Mouse (Mus musculus) kidney, adult 2 months (tissue): ENCODE results near the gene Clic4. TPM values are rescaled to one million over a fixed set of nuclear protein-coding genes. Genes with fewer than 3 reads are reported as not detected.

Experiments used
- DNase-seq: peaks from one replicate; pipeline ENCODE4 v3.0.0; 2021
- H3K27ac ChIP-seq: fragments of 200-500 bp; 2 replicates; pipeline ENCODE4 v1.5.1; 2012; ENCODE audit warnings: low read depth, low read length, control low read depth, inconsistent platforms; ENCODE audit not compliant: insufficient read depth
- H3K27me3 ChIP-seq: fragments of 200-500 bp; replicated peaks from 2 replicates; pipeline ENCODE4 v1.6.1; 2012; ENCODE audit warnings: mild to moderate bottlenecking, moderate library complexity, low read length, inconsistent platforms; ENCODE audit not compliant: control insufficient read depth, insufficient read depth
- H3K36me3 ChIP-seq: fragments of 200-500 bp; 2 replicates; pipeline ENCODE4 v1.6.1; 2012; ENCODE audit warnings: mild to moderate bottlenecking, moderate library complexity, low read length, inconsistent platforms; ENCODE audit not compliant: control insufficient read depth, insufficient read depth
- H3K4me1 ChIP-seq: fragments of 200-500 bp; 2 replicates; pipeline ENCODE4 v1.6.1; 2011; ENCODE audit warnings: low read length; ENCODE audit not compliant: control insufficient read depth, insufficient read depth
- H3K4me3 ChIP-seq: fragments of 200-500 bp; 2 replicates; pipeline ENCODE4 v1.5.1; 2011; ENCODE audit warnings: mild to moderate bottlenecking, low read depth, low read length, control low read depth; ENCODE audit not compliant: insufficient read depth
- CTCF ChIP-seq: fragments of 200-500 bp; conservative IDR thresholded peaks from 2 replicates; pipeline ENCODE4 v1.5.1; 2011; ENCODE audit warnings: low read depth, mild to moderate bottlenecking, control low read depth, low read length, moderate library complexity, mixed read lengths; ENCODE audit not compliant: insufficient read depth, insufficient read length
- POLR2A ChIP-seq: fragments of 200-500 bp; IDR thresholded peaks from one replicate; pipeline ENCODE4 v1.6.1; 2011; ENCODE audit warnings: low read depth, low read length, control low read depth
- WGBS: fragments of 180-500 bp; shearing (Covaris S2); methylation state at CpG from one replicate; pipeline ENCODE4 v1.1.7; 2018; 5-methylcytosine and 5-hydroxymethylcytosine counted together
- polyA plus RNA-seq: library from polyadenylated mRNA; depleted of rRNA; stranded (reverse); fragments of >200 nt; gene quantifications from 2 replicates; pipeline ENCODE4 v1.2.3, GENCODE M21; 2012

Gene Clic4
- polyA plus RNA-seq, 1 experiment, result 91.1 TPM

DNA sequence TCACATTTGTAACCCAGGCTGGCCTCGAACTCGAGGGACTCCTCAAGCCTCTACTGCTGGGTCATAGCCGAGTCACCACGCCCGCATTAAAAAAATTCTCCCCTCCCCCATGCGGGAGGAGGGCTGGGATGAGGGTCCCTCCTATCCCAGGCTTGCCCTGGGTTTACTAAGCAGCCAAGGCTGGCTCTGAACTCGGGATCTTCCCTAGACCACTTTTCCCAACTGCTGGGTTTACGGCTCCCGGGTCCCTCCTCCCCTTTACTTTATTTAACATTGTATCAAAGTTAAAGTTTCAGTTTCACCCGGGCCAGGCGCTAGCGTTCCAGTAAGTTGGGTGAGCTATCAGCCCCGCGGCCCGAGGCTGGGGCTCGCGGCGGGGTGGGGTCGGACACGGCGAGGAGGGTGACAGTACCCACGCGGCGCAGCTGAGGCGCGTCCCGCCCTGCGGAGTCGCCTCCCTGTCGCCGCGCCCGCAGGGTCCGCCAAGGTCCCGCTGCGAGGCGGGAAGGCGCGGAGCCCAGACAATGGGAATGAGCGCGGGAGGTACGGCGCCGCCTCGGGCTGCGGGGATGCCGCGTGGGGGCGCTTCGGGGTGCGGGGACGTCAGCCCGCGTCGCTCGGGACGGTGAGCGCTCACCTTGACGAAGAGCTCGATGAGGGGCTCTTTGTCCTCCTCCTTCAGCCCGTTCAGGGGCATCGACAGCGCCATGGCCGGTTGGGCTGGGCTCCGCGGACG lies 565 bp downstream of the Clic4 start:
- WGBS, result under 1% methylated on average over 67 of the region's 67 CpGs
- Histone ChIP-seq H3K27ac (peak overlapping the region; percentile 83), H3K27me3 (no peaks in the 10 kb centered on the region), H3K4me3 (peak overlapping the region; percentile 79), H3K36me3 (no peaks in the 10 kb centered on the region), H3K4me1 (peaks cover 39% of the 10 kb centered on the region)
- TF ChIP-seq POLR2A (no peak), CTCF (no peak)
- peak; percentile 80 for DNase-seq

DNA sequence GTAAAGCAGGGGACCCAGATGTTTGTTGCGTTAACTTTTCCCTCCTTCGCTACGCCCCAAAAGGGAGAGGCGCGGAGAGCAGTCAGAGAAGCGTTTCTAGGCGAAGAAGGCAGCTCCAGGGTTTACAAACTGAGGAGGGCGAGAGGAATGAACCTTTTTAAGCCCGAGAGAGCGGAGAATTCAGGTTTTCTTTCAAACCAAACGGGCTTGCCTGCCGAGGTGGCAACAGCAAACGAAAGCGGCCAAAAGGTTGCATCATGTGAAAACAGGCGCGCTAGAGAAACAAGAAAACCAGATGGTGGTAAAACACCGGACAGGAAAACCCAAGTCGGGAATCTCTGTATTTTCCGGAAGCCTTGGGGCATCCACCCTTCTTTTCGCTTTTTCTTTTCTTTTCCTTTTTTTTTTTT lies 1.2 kb downstream of the Clic4 start:
- TF ChIP-seq CTCF (no peak), POLR2A (no peak)
- no peak for DNase-seq
- H3K27ac ChIP-seq, result peak overlapping the region; percentile 83; the same call in 1 of the 2 replicates
- WGBS, result 4% methylated on average over 20 of the region's 20 CpGs
- H3K4me3 ChIP-seq, result peak overlapping the region; percentile 79
- no peaks in the 10 kb centered on the region for H3K27me3 ChIP-seq
- H3K36me3 ChIP-seq, result no peaks in the 10 kb centered on the region
- H3K4me1 ChIP-seq, result peaks cover 39% of the 10 kb centered on the region

- Histone ChIP-seq H3K27ac (peak overlapping the region; percentile 53), H3K4me3 (peak overlapping the region; percentile 46), H3K36me3 (no peaks in the 10 kb centered on the region), H3K27me3 (no peaks in the 10 kb centered on the region), H3K4me1 (peaks cover 41% of the 10 kb centered on the region)
- no peak for TF ChIP-seq CTCF
- no peak for TF ChIP-seq POLR2A
- DNase-seq, result no peak
- WGBS, result 57% methylated on average over 8 of the region's 8 CpGs
These were observed 2.1 kb downstream of the Clic4 start for GRCm38 (mm10) chr4:135270476-135270875.

DNA sequence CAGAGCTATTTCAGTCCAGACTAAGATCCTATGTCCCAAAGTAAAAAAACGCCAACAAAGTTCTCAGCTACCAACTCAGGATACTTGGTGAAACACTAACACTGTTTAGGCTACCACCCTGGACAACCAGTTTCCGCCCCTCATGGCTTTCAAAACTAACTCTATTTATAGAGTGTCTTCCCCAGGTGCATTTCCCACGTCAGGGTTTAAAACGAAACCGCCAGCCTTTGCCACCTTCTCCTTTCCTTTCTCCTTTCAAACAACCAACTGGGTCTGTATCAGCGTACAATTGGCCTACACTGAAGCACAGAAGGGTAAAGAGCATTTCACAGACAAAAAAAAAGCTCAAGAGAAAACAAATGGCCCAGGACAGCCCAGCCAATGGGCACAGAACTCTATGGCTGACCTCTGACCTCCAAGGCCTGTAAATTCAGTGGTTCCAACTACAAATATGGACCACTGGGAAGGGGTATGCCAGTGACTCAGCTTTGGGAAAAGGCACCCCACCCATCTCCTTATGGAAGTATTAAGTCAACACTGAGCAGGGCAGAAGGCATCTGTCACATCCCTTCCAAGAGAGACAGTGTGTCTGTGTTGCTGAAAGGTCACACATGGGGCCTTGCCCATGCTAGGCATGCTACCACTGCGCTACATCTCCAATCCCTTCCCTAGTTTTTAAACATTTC lies 2.8 kb downstream of the Clic4 start:
- DNase-seq, result no peak
- WGBS, result 42% methylated on average over 7 of the region's 7 CpGs
- H3K27me3 ChIP-seq, result no peaks in the 10 kb centered on the region
- H3K4me3 ChIP-seq, result peak overlapping the region; percentile 46
- no peak for TF ChIP-seq POLR2A
- H3K4me1 ChIP-seq, result peaks cover 44% of the 10 kb centered on the region
- no peaks in the 10 kb centered on the region for H3K36me3 ChIP-seq
- H3K27ac ChIP-seq, result peak overlapping the region; percentile 53

DNA sequence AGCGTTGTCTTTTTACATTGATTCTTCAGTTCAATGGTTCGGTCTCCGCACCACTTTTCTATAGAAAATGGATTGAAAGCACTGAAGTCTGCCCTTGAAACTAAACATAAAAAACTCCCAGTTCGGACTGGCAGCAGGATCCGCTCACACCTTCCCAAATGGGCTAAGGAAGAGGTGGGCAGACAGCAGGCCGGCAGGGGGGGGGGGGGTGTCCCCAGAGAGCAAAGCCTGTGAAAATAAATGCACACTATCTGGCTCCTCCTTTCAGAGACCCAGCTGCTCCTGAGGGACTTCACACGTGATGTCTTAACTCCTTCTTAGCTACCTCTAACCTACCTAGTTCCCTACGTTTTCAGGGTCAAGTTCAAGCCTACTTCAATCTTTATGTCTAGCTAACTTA lies 5.1 kb downstream of the Clic4 start:
- Histone ChIP-seq H3K27me3 (no peaks in the 10 kb centered on the region), H3K27ac (peak overlapping the region; percentile 0; the same call in 1 of the 2 replicates), H3K4me3 (no peak overlapping the region), H3K36me3 (no peaks in the 10 kb centered on the region), H3K4me1 (peaks cover 37% of the 10 kb centered on the region)
- DNase-seq, result no peak
- 45% methylated on average over 8 of the region's 8 CpGs for WGBS
- TF ChIP-seq CTCF, result no peak
- no peak for TF ChIP-seq POLR2A

DNA sequence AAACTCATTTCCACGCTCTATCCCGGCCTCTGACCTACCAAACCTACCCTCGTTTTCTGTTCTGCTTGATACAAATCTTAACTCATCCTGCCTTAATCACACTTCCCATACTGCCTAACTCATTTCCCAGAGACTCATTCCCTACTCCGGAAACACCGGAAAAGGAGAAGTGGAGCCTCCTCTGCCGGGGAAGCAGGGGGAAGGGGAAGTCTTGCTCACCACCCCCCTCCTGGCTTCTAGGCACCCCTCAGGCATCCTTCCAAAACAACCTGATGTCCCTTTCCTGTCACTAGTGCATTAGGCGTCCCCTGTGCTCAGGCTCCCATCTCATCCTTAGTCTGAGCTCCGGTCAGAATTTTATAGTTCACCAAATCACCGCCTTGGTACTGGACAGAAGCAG lies 5.6 kb downstream of the Clic4 start:
- 0 out of 2 replicates have a peak overlapping the region, but pooled peaks have one; percentile 0 for H3K27ac ChIP-seq
- 41% methylated on average over 9 of the region's 9 CpGs for WGBS
- peak; percentile 81 for DNase-seq
- peaks cover 37% of the 10 kb centered on the region for H3K4me1 ChIP-seq
- no peak for TF ChIP-seq POLR2A
- no peaks in the 10 kb centered on the region for H3K27me3 ChIP-seq
- no peaks in the 10 kb centered on the region for H3K36me3 ChIP-seq
- no peak overlapping the region for H3K4me3 ChIP-seq

- WGBS, result 47% methylated on average over 4 of the region's 4 CpGs
- Histone ChIP-seq H3K36me3 (no peaks in the 10 kb centered on the region; the same call in 1 of the 2 replicates), H3K4me3 (no peak overlapping the region), H3K27ac (no peak overlapping the region), H3K27me3 (no peaks in the 10 kb centered on the region), H3K4me1 (peaks cover 17% of the 10 kb centered on the region)
- no peak for DNase-seq
- TF ChIP-seq POLR2A, result no peak
- no peak for TF ChIP-seq CTCF
These were observed 12.2 kb downstream of the Clic4 start for GRCm38 (mm10) chr4:135260434-135260833.

DNA sequence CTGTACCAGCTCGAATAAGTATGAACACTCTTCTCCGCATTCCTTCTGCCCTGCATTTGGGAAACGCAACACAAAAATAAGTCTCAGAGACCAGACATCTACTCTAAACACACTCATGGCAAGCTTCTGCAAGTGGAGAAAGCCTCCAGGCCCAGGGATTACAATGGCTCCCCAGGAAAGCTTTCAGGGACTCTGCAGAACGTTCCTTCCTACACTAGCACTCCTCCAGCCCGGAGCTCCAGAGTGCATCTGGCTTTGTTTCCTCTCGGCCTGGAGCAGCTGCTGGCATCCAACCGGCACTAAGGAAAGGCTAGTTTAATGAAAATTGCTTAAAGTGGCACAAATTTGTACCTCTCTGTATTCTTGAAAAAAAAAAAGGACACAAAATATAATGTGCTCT lies 14.1 kb downstream of the Clic4 start:
- no peak overlapping the region for H3K4me3 ChIP-seq
- H3K27me3 ChIP-seq, result no peaks in the 10 kb centered on the region
- DNase-seq, result no peak
- WGBS, result 26% methylated on average over 7 of the region's 7 CpGs
- peak overlapping the region; percentile 41 for H3K27ac ChIP-seq
- H3K36me3 ChIP-seq, result no peaks in the 10 kb centered on the region; the same call in 1 of the 2 replicates
- no peak for TF ChIP-seq POLR2A
- no peak for TF ChIP-seq CTCF
- peaks cover 28% of the 10 kb centered on the region for H3K4me1 ChIP-seq
